Mouse (Mus musculus) bone marrow, adult 2 months (tissue): ENCODE measurements at regions not wholly inside any gene's neighbourhood (a gene's known extent, or its start where the extent isn't known, plus 50 kb on each side); places are given as distances from the start of the nearest gene placed in this dataset.

Experiments used
- CTCF ChIP-seq: fragments of 200-500 bp; IDR thresholded peaks from 2 replicates; pipeline ENCODE4 v1.5.1; 2011; ENCODE audit warnings: low read length, control low read depth; ENCODE audit not compliant: control insufficient read depth, insufficient read depth
- POLR2A ChIP-seq: fragments of 200-500 bp; IDR thresholded peaks from 2 replicates; pipeline ENCODE4 v1.6.1; 2011; ENCODE audit warnings: low read depth, mild to moderate bottlenecking, control low read depth, low read length, borderline replicate concordance; ENCODE audit not compliant: control insufficient read depth

DNA sequence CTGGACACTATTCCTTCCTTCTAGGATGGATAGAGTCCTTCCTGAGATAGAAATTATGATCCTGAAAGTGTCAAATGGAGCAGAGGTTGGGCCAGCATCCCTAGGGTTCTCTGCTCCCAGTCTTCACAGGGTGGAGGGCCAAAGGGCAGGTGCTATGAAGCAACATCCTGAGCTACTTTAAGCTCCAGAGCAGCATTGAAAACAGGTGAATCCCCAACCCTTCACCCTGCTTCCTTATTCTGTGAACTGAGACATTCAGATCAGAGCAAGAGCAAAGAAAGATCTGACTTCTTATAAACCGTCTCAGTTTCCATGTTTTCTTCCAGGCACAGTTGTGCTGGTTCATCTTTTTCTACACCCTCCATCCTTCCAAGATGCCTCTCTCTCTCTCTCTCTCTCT, 185.1 kb downstream of the Cog6 start:
- TF ChIP-seq POLR2A (no peak), CTCF (no peak)
